Mouse (Mus musculus) lung, embryonic 14.5 days (tissue): ENCODE data around the gene Rabepk. TPM values are rescaled to one million over a fixed set of nuclear protein-coding genes. Genes with fewer than 3 reads are reported as not detected.
A peak's percentile ranks its signal among the peaks of the same experiment; 100 is the strongest.
"Not testable (repeated sequence)": the region's sequence is repeated elsewhere in the genome, so short reads cannot be mapped to it uniquely, and the experiment has no call there.

ENCODE experiments used
- ATAC-seq: fragments of 200-750 bp; cut with Nextera tagmentation; 2 replicates; pipeline ENCODE4 v1.8.0; 2017; ENCODE audit warnings: mild to moderate bottlenecking, moderate TSS enrichment, moderate library complexity; ENCODE audit not compliant: insufficient read depth
- DNase-seq: peaks from one replicate; pipeline ENCODE4 v3.0.0-alpha.2; 2015
- H3K27ac ChIP-seq: fragments of 300-500 bp; sonication (generic); 2 replicates; pipeline ENCODE4 v1.5.1; 2014; ENCODE audit warnings: low read depth, mild to moderate bottlenecking, moderate library complexity
- H3K27me3 ChIP-seq: fragments of 300-500 bp; sonication (generic); 2 replicates; pipeline ENCODE4 v1.6.1; 2014; ENCODE audit warnings: low read length, control low read depth; ENCODE audit not compliant: insufficient read depth
- H3K36me3 ChIP-seq: fragments of 300-500 bp; sonication (generic); 2 replicates; pipeline ENCODE4 v1.6.1; 2014; ENCODE audit warnings: control low read depth; ENCODE audit not compliant: insufficient read depth
- H3K4me1 ChIP-seq: fragments of 300-500 bp; sonication (generic); 2 replicates; pipeline ENCODE4 v1.6.1; 2014; ENCODE audit warnings: antibody characterized with exemption, control low read depth; ENCODE audit not compliant: insufficient read depth
- H3K4me2 ChIP-seq: fragments of 300-500 bp; sonication (generic); 2 replicates; pipeline ENCODE4 v1.6.1; 2014; ENCODE audit warnings: mild to moderate bottlenecking
- H3K4me3 ChIP-seq: fragments of 300-500 bp; sonication (generic); 2 replicates; pipeline ENCODE4 v1.5.1; 2014; ENCODE audit warnings: low read depth, low read length
- H3K9ac ChIP-seq: fragments of 300-500 bp; sonication (generic); 2 replicates; pipeline ENCODE4 v1.6.1; 2014
- H3K9me3 ChIP-seq: fragments of 300-500 bp; sonication (generic); 2 replicates; pipeline ENCODE4 v1.6.1; 2016; ENCODE audit warnings: low read depth, low read length, control low read depth
- CTCF ChIP-seq: IDR thresholded peaks from 2 replicates; pipeline ENCODE4 v1.5.1; 2016; ENCODE audit warnings: antibody characterized with exemption, low read depth
- WGBS: fragments of 180-500 bp; shearing (Covaris S2); extraction: QIAGEN DNeasy Blood & Tissue Kit; methylation state at CpG from one replicate; pipeline ENCODE4 v1.1.7; 2014; 5-methylcytosine and 5-hydroxymethylcytosine counted together
- polyA plus RNA-seq: library from polyadenylated mRNA; unstranded; fragments of >200 nt; fragmentation: Nextera tagmentation; extraction: Ambion mirVana; gene quantifications from 2 replicates; pipeline ENCODE4 v1.2.1, GENCODE M21; 2014

The Rabepk gene
- polyA plus RNA-seq, 1 experiment from 2014 or later: 45.0 TPM

DNA sequence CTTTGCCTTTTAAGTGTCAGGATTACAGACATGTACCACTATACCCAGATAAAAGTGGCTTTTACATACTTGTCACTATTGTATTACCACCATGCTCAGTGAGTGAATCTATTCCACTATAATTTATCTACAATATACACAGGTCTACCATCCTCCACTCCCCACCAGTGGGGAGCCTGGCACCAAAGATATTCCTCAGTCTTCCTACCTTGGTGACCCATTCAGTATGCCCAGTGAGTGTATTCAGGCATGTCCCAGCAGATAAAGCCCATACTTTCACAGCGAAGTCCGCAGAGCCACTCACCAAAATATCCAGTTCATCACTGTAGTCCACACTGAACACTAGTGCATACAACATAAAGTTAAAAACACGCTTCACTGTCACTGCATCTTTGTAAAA lies 11.1 kb upstream of the Rabepk start:
- WGBS: 96% methylated on average over 3 of the region's 3 CpGs
- TF ChIP-seq CTCF: no peak
- Histone ChIP-seq H3K9me3 (no peaks in the 10 kb centered on the region), H3K9ac (no peak overlapping the region), H3K4me2 (no peak overlapping the region), H3K36me3 (peaks cover 81% of the 10 kb centered on the region), H3K27ac (no peak overlapping the region), H3K4me3 (no peak overlapping the region), H3K27me3 (no peaks in the 10 kb centered on the region), H3K4me1 (no peaks in the 10 kb centered on the region)
- DNase-seq (no peak), ATAC-seq (no peak)

DNA sequence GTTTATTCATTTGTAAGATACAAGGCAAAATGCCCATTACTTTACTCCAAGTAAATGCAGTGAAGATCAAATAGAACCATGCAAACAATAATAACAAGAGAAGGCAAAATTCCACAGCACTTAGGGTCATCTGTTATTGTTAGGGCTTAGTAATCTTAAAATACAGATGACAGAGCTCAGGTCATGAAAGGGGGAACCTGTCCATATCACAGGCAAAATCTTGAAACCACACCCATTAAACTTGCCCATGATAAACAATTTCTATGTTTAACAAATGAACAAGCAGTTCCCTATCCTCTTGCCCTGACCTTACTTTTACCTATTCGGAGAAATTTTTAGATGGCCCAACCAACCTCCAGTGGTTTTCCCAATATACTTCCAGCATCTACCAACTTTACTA lies 9.9 kb upstream of the Rabepk start:
- ATAC-seq (no peak), DNase-seq (no peak)
- Histone ChIP-seq H3K9ac (no peak overlapping the region), H3K4me3 (no peak overlapping the region), H3K9me3 (no peaks in the 10 kb centered on the region), H3K36me3 (peaks cover 79% of the 10 kb centered on the region), H3K4me1 (no peaks in the 10 kb centered on the region), H3K27me3 (no peaks in the 10 kb centered on the region), H3K27ac (no peak overlapping the region), H3K4me2 (no peak overlapping the region)
- TF ChIP-seq CTCF: no peak
- 84% methylated on average over 1 of the region's 1 CpGs for WGBS

DNA sequence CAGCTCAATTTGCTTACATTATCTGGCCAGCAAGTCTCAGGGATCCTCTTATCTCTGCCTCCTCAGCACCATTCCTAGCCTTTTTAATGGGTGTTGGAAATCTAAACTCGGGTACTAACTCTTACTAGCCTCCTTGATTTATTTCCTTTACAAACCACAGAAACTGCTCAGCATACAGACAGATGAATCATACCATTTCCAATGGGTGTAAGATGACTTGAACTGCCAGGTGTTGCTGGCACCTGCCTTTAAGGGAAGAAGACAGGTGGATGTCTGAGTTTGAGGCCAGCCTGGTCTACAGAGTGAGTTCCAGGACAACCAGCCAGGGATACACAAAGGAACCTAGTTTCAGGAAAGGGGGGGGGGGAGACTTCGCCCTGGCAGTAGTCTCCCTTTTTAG lies 8.3 kb upstream of the Rabepk start:
- Histone ChIP-seq H3K27ac (no peak overlapping the region), H3K4me2 (no peak overlapping the region), H3K4me3 (no peak overlapping the region), H3K36me3 (peaks cover 64% of the 10 kb centered on the region), H3K9me3 (no peaks in the 10 kb centered on the region), H3K4me1 (no peaks in the 10 kb centered on the region), H3K9ac (no peak overlapping the region), H3K27me3 (no peaks in the 10 kb centered on the region)
- WGBS: 70% methylated on average over 2 of the region's 2 CpGs
- ATAC-seq (no peak), DNase-seq (no peak)
- no peak for TF ChIP-seq CTCF

DNA sequence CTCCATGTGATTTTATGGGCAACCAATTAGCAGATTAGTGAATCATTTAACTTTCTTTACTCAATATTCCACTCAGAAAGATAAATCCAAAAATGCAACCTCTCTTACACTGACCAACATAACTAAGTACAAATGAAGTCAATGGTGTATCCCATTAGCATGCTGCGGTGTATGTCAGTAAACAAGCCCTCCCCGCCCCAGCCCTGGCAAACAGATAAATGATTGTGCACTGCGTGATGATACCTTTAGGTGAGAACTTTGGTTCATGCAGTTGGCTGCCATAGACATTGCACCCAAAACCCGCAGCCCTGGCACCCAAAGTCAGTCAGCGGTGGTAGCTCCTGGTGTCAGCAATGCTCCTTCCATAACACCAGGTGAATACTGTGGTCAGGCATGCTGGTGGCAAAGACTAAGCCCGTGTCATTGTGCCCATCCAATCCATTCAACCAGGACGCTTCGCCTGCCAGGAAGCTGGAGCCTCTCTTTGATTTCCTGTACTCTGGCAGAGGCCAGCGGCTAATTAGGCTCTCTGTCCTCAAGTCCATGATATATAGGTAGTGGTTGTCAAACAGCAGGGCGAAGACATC lies 5.7 kb upstream of the Rabepk start:
- H3K4me2 ChIP-seq: no peak overlapping the region
- 85% methylated on average over 10 of the region's 10 CpGs for WGBS
- no peak for DNase-seq

DNA sequence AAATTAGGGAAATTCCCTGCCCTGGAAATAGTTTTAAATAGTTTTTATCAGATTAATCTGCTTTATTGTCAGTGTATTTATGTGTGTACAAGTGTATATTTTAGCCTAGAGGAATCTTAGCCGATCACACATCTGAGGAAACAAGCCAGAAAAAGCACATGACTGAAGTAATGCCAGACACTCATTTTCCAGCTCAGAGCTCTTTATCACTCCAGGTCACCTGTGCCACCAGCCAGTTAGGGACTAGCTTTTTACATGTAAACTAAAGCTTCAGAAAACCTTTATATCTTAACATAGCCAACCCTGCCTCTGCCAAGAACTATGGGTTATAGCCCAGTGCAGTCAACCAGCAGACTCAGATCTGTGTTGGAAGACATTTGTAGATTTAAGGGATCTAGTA lies 5.1 kb upstream of the Rabepk start:
- no peaks in the 10 kb centered on the region for H3K27me3 ChIP-seq
- H3K4me1 ChIP-seq: no peaks in the 10 kb centered on the region
- DNase-seq (no peak), ATAC-seq (no peak)
- no peaks in the 10 kb centered on the region for H3K9me3 ChIP-seq
- no peak overlapping the region for H3K4me2 ChIP-seq
- no peak overlapping the region for H3K27ac ChIP-seq
- no peak overlapping the region for H3K9ac ChIP-seq
- H3K4me3 ChIP-seq: no peak overlapping the region
- WGBS: 75% methylated on average over 1 of the region's 1 CpGs
- H3K36me3 ChIP-seq: peaks cover 35% of the 10 kb centered on the region
- no peak for TF ChIP-seq CTCF

More for the DNA sequence above, 5.7 kb upstream of the Rabepk start:
- no peak for TF ChIP-seq CTCF
- no peaks in the 10 kb centered on the region for H3K27me3 ChIP-seq
- H3K4me1 ChIP-seq: no peaks in the 10 kb centered on the region
- H3K36me3 ChIP-seq: peaks cover 41% of the 10 kb centered on the region
- H3K4me3 ChIP-seq: no peak overlapping the region
- H3K9me3 ChIP-seq: no peaks in the 10 kb centered on the region
- no peak overlapping the region for H3K9ac ChIP-seq
- H3K27ac ChIP-seq: no peak overlapping the region
- no peak for ATAC-seq

DNA sequence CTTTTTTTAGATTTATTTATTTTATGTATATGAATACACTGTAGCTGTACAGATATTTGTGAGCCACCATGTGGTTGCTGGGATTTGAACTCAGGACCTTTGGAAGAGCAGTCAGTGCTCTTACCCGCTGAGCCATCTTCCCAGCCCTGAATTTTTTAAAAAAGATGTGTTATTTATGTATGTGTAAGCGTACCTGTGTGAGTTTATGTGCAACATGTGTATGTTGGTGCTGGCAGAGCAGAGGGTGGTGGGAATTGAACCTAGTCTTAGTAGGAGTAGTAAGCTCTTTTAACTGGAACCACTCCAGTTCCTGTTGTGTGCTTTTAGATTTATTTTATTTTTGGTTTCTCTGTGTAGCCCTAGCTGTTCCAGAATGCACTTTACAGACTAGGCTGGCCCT lies 4.5 kb upstream of the Rabepk start:
- Histone ChIP-seq H3K9ac (no peak overlapping the region), H3K27ac (no peak overlapping the region), H3K4me2 (peak overlapping the region; percentile 58; the same call in 1 of the 2 replicates), H3K36me3 (peaks cover 33% of the 10 kb centered on the region), H3K4me1 (no peaks in the 10 kb centered on the region), H3K9me3 (no peaks in the 10 kb centered on the region), H3K4me3 (no peak overlapping the region), H3K27me3 (no peaks in the 10 kb centered on the region)
- DNase-seq (no peak), ATAC-seq (no peak)
- 94% methylated on average over 2 of the region's 2 CpGs for WGBS
- TF ChIP-seq CTCF: no peak

DNA sequence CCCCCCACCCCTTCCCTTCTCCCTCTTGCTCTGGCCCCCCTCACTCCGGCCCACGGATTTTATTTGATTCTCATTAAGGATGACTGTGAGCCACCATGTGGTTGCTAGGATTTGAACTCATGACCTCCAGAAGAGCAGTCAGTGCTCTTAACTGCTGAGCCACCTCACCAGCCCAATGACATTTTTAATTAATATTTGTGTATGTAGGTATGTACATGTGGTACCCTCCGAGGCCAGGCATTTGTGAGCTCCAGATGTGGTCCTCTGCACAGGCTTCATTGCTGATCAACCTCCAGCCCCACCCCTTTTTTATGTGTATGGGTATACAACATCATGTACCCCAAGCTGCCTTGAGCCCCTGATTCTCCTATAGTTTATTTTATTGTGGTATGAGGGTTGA lies 4.0 kb upstream of the Rabepk start:
- Histone ChIP-seq H3K4me3 (peak overlapping the region; percentile 62), H3K9me3 (no peaks in the 10 kb centered on the region), H3K4me2 (peak overlapping the region; percentile 58), H3K9ac (no peak overlapping the region), H3K36me3 (peaks cover 29% of the 10 kb centered on the region), H3K27ac (no peak overlapping the region), H3K27me3 (no peaks in the 10 kb centered on the region), H3K4me1 (no peaks in the 10 kb centered on the region; the same call in 1 of the 2 replicates)
- TF ChIP-seq CTCF: no peak
- DNase-seq (no peak), ATAC-seq (no peak)
- WGBS: 79% methylated on average over 3 of the region's 3 CpGs

DNA sequence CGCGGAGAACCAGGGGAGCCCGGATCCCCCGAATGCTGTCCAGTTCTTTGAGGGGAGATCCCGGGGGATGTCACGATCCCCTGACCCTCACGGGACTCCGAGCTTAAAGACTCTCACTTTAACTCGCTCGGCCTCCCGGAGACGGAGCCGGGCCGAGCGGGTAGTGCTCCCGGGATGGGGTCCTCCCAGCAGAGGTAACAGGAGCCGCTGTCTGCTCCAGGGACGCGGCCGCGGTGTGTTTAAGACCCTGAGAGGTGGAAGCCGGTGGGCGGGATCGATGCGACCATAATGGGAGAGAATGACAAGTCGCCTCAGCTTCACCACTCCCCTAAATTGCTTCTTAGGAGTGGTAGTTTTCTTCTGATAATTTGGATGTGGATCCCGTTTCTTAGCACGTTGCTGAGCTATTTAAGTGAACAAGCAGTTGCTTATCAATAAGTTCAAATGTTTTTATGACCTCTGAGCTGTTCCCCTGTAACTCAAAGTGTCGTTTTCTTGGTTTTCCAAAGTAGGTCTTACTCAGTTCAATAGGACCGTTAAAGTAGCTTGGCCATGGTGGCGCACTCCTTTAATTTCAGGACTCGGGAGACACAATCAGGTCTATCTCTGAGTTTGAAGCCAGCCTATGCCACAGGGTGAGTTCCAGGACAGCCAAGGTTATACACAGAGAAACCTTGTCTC lies 3.0 kb upstream of the Rabepk start:
- Histone ChIP-seq H3K4me3 (peak overlapping the region; percentile 62), H3K4me2 (peak overlapping the region; percentile 73), H3K27ac (peak overlapping the region; percentile 90), H3K9ac (peak overlapping the region; percentile 74), H3K36me3 (peaks cover 21% of the 10 kb centered on the region)
- DNase-seq (peak; percentile 51), ATAC-seq (peak; percentile 46)
- H3K9me3 ChIP-seq, H3K4me1 ChIP-seq, H3K27me3 ChIP-seq: not testable (repeated sequence)
- WGBS: under 1% methylated on average over 32 of the region's 32 CpGs
